Mouse (Mus musculus): Measurements from ENCODE around the gene Nkg7. TPM values are rescaled to one million over a fixed set of nuclear protein-coding genes. Genes with fewer than 3 reads are reported as not detected.

The Nkg7 gene
- polyA plus RNA-seq, 1 experiment from 2014 or later = 3.7 TPM

DNA sequence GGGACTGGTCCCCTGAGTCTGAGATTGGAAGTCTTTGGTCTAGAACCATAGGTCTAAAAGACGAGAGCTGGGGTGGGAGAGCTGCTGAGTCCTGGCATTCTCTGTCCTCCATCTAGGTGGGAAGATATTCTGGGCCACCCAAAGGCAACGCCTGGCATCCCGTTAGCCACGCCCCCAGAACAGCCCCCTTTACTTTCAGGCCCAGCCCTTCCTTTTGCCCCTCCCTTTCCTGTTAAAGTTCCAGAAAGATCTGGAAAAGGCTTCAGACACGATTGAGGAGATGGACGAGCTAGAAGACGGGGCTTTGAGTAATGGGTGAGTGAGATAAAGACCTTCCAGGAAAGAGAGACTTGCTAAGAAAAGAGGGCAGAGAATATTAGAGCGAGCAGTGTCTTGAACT lies 9.5 kb upstream of the Nkg7 start, which contains the start of gene Lim2:
Gene Lim2 (plus strand): TSS at position 265 of the 400 bp plus-strand sequence.
- H3K9me3 ChIP-seq = no peaks in the 10 kb centered on the region
- no peaks in the 10 kb centered on the region for H3K27me3 ChIP-seq (replicated peaks)
- no peak within 1 kb of the TSS for H3K4me2 ChIP-seq
- 82% methylated on average over 8 of the region's 8 CpGs for WGBS
- H3K4me3 ChIP-seq (replicated peaks) = no peak within 1 kb of the TSS
- H3K36me3 ChIP-seq = no peaks in the 10 kb centered on the region
- H3K27ac ChIP-seq = no peak within 1 kb of the TSS
- ATAC-seq (ENCODE audit: insufficient read depth, low FRiP score, low read depth) = no peak
- no peak within 1 kb of the TSS for H3K9ac ChIP-seq
- H3K4me1 ChIP-seq = no peaks in the 10 kb centered on the region

DNA sequence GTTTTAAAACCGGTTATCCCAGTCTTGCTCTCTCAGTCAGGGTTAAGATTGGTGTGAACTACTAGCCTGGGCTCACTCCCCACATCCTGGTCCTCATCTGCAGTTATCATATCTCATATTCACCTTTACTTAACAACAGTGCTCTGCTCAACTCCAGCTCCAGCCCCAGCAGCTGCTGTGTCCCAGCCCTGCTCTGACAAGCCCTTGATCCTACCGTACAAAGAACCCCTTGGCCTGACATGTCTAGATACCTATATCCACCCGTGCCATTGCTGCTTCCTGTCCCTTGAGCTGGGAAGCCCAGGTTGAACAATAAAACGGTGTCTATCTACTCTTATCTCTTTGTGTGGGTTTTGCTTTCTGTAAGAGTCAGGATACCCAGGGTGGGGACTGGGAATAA lies 7.4 kb upstream of the Nkg7 start:
- WGBS = 44% methylated on average over 4 of the region's 4 CpGs
- H3K27ac ChIP-seq = no peak overlapping the region
- ATAC-seq (ENCODE audit: insufficient read depth, low FRiP score, low read depth) = no peak

DNA sequence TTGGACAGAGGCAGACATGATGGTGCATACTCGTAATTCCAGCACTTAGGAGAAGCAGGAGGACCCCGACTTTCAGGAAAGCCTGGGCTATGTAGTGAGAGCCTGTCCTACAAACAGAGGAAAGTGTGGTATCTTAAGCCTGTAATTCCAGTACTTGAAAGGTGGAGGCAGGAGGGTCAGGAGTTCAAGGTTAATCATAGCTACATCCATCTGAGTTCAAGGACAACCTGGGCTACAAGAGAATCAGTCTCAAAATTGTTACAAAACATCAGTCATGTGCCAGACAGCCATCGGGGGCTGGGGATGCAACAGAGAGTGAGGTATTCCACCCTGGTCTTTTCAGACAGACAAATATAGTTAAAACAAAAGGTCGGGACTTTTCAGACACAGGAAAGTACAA lies 4.0 kb upstream of the Nkg7 start:
- H3K4me2 ChIP-seq = no peak overlapping the region
- no peaks in the 10 kb centered on the region for H3K4me1 ChIP-seq
- H3K9me3 ChIP-seq = no peaks in the 10 kb centered on the region
- H3K27me3 ChIP-seq (replicated peaks) = no peaks in the 10 kb centered on the region
- H3K4me3 ChIP-seq (replicated peaks) = no peak overlapping the region
- ATAC-seq (ENCODE audit: insufficient read depth, low FRiP score, low read depth) = no peak
- no peak overlapping the region for H3K9ac ChIP-seq
- no peaks in the 10 kb centered on the region for H3K36me3 ChIP-seq
- no peak overlapping the region for H3K27ac ChIP-seq
- 64% methylated on average over 4 of the region's 4 CpGs for WGBS

More for the DNA sequence above, 7.4 kb upstream of the Nkg7 start:
- H3K4me2 ChIP-seq = no peak overlapping the region
- H3K4me3 ChIP-seq (replicated peaks) = no peak overlapping the region
- H3K9me3 ChIP-seq = no peaks in the 10 kb centered on the region
- H3K4me1 ChIP-seq = no peaks in the 10 kb centered on the region
- no peaks in the 10 kb centered on the region for H3K27me3 ChIP-seq (replicated peaks)
- H3K9ac ChIP-seq = no peak overlapping the region
- H3K36me3 ChIP-seq = no peaks in the 10 kb centered on the region

DNA sequence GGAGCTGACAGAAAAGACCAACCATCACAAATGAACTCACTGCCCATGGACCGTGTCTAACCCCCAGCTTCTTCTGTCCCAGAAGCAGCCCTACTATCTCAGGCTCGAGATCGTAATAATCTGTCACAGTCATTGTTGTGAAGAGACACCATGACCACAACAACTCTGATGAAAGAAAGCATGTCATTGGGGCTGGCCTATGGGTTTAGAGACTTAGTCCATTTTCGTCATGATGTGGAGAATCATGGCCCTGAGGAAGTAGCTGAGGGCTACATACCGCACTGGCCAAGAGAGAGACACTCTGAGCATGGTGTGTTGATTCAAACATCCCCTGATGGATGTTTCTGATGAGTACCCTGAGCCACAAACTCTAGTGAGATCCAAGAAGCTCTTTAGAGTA lies 2.2 kb upstream of the Nkg7 start:
- H3K4me1 ChIP-seq = no peaks in the 10 kb centered on the region
- H3K9ac ChIP-seq = no peak overlapping the region
- H3K9me3 ChIP-seq = no peaks in the 10 kb centered on the region
- H3K4me2 ChIP-seq = no peak overlapping the region
- WGBS = 91% methylated on average over 5 of the region's 5 CpGs
- no peak overlapping the region for H3K4me3 ChIP-seq (replicated peaks)
- no peak for ATAC-seq (ENCODE audit: insufficient read depth, low FRiP score, low read depth)
- no peak overlapping the region for H3K27ac ChIP-seq
- H3K36me3 ChIP-seq = no peaks in the 10 kb centered on the region
- H3K27me3 ChIP-seq (replicated peaks) = no peaks in the 10 kb centered on the region

DNA sequence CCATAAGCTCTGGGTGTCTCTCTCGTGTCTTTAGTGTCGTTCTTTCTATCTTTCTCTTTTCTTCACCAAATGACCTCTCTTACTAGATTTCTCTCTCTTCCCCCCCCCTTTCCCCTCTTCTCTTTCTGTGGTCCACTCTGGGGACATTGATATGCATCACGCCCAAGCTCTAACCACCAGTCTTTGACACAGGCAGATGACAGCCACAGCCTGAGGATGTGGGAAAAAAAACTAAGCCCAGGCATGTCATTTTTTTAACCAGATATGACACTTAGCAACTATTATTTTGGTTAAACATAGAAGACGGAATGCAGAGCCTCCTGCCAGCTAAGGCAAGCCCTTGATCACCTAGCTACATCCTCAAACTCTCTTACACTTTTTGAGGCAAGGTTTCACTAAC lies 1.7 kb downstream of the Nkg7 start:
- H3K9ac ChIP-seq = no peak overlapping the region
- H3K4me3 ChIP-seq (replicated peaks) = no peak overlapping the region
- H3K27me3 ChIP-seq (replicated peaks) = no peaks in the 10 kb centered on the region
- H3K4me2 ChIP-seq = no peak overlapping the region
- H3K9me3 ChIP-seq = no peaks in the 10 kb centered on the region
- no peak overlapping the region for H3K27ac ChIP-seq
- H3K36me3 ChIP-seq = no peaks in the 10 kb centered on the region
- WGBS = 73% methylated on average over 4 of the region's 4 CpGs
- H3K4me1 ChIP-seq = peaks cover 4% of the 10 kb centered on the region
- no peak for ATAC-seq (ENCODE audit: insufficient read depth, low FRiP score, low read depth)

DNA sequence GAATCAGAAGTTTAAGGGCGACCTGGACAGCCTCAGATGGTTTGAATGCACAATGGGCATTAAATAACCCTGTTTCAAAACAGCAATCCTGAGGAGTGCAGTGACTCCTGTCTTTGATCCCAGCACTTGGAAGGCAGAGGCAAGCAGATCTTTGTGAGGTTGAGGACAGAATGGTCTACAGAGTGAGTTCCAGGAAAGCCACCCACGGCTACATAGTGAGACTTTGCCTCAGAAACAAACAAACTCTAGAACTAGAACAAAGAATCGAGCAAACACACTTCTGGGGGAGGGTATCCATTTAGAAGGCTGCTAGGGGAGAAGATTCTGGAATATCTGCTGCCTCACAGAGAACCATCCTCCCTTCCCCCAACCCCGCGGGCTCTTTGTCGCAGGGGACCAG lies 3.6 kb downstream of the Nkg7 start, which contains the start of gene Cldnd2:
Gene Cldnd2 (plus strand): TSS at position 301 of the 400 bp plus-strand sequence.
- Histone ChIP-seq H3K4me3 (replicated peaks) (no peak within 1 kb of the TSS), H3K36me3 (no peaks in the 10 kb centered on the region), H3K27ac (no peak within 1 kb of the TSS), H3K27me3 (replicated peaks) (no peaks in the 10 kb centered on the region), H3K4me2 (no peak within 1 kb of the TSS), H3K9me3 (no peaks in the 10 kb centered on the region), H3K9ac (no peak within 1 kb of the TSS), H3K4me1 (peaks cover 14% of the 10 kb centered on the region)
- WGBS = 77% methylated on average over 6 of the region's 6 CpGs
- no peak for ATAC-seq (ENCODE audit: insufficient read depth, low FRiP score, low read depth)

DNA sequence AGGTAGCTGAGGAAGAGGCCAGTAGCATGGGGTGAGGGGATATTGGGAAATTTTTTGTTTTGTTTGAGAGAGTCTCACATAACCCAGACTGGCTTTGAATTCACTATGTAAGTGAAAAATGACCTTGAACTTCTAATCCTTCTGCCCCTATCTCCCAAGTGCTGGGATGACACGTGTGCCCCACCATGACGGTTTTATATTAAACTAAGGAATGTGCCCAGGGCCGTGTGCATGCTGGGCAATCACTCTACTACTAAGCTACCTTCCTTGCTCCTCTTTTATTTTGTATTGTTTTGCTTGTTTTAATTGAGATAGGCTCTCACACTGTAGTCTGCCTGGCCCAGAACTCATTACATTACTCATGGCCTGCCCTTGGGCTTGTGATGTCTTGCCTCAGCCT lies 4.2 kb downstream of the Nkg7 start:
- H3K36me3 ChIP-seq = no peaks in the 10 kb centered on the region
- H3K4me3 ChIP-seq (replicated peaks) = no peak overlapping the region
- H3K9ac ChIP-seq = no peak overlapping the region
- peaks cover 14% of the 10 kb centered on the region for H3K4me1 ChIP-seq
- ATAC-seq (ENCODE audit: insufficient read depth, low FRiP score, low read depth) = no peak
- H3K27ac ChIP-seq = no peak overlapping the region
- H3K4me2 ChIP-seq = no peak overlapping the region
- H3K9me3 ChIP-seq = no peaks in the 10 kb centered on the region
- no peaks in the 10 kb centered on the region for H3K27me3 ChIP-seq (replicated peaks)
- 75% methylated on average over 3 of the region's 3 CpGs for WGBS

DNA sequence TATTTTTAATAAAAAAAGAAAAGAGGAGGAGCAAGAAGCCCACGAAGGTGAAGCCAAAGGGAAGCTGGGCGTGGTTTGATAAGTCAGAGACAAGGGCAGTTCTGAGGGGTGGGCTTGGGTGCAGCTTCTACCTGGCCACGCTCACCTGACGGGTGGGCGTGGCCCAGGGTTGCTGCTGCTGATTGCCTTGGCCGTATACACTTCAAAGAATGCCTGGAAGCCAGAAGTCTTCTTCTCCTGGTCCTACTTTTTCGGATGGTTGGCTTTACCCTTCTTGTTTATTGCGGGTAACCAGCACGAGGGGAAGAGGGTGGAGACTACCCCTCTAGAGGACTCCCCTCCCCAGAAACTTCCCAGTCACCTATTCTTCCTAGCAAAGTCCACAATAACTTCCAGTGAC lies 5.8 kb downstream of the Nkg7 start:
- H3K36me3 ChIP-seq = no peaks in the 10 kb centered on the region
- peak overlapping the region; percentile 89 for H3K4me2 ChIP-seq
- no peaks in the 10 kb centered on the region for H3K9me3 ChIP-seq
- H3K27me3 ChIP-seq (replicated peaks) = no peaks in the 10 kb centered on the region
- peak overlapping the region; percentile 100 for H3K27ac ChIP-seq
- ATAC-seq (ENCODE audit: insufficient read depth, low FRiP score, low read depth) = no peak
- peak overlapping the region; percentile 49; the same call in 1 of the 2 replicates for H3K9ac ChIP-seq
- WGBS = 12% methylated on average over 9 of the region's 9 CpGs
- peak overlapping the region; percentile 62 for H3K4me3 ChIP-seq (replicated peaks)
- peaks cover 14% of the 10 kb centered on the region for H3K4me1 ChIP-seq

DNA sequence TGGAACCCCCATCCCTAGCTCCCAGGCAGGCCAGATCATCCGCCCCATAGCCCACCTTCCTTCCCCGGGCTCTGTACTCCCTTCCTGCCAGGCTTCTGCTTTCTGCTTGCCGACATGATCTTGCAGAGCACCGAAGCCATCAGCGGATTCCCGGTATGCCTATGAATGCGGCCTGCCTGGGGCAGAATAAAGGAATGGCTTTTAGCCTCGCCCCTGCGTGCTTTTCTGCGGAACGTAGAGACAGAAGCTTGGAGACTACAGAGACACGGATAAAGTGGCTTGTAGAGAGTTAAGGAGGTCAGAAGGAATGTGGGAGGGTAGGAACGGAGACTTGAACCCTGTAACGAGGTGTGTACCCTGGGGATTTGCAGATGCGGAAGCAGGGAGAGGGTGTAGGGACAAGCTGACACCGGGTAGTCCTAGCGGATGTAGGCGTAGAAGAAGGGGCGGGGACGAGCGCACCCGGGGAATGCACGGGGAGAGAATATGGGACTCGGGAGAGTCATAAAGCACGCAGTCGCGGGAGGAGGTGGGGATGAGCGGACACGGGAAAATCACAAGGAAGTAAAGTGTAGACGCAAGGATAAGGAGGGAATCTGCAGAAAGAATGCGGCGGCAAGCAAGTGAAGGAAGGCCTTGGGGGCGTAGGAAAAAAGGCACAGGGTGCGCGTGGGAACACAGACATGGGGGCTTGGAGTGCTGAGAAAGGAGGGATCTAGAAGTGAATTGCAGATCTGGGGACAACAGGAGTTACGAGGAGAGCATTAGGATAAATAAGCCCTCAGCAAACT lies 6.4 kb downstream of the Nkg7 start:
- no peaks in the 10 kb centered on the region for H3K27me3 ChIP-seq (replicated peaks)
- WGBS = under 1% methylated on average over 36 of the region's 36 CpGs
- no peaks in the 10 kb centered on the region for H3K36me3 ChIP-seq
- H3K27ac ChIP-seq = peak overlapping the region; percentile 100
- ATAC-seq (ENCODE audit: insufficient read depth, low FRiP score, low read depth) = peak; percentile 89
- peak overlapping the region; percentile 89 for H3K4me2 ChIP-seq
- no peaks in the 10 kb centered on the region for H3K9me3 ChIP-seq
- H3K4me1 ChIP-seq = peaks cover 14% of the 10 kb centered on the region
- H3K4me3 ChIP-seq (replicated peaks) = peak overlapping the region; percentile 62
- H3K9ac ChIP-seq = peak overlapping the region; percentile 56; the same call in 1 of the 2 replicates

DNA sequence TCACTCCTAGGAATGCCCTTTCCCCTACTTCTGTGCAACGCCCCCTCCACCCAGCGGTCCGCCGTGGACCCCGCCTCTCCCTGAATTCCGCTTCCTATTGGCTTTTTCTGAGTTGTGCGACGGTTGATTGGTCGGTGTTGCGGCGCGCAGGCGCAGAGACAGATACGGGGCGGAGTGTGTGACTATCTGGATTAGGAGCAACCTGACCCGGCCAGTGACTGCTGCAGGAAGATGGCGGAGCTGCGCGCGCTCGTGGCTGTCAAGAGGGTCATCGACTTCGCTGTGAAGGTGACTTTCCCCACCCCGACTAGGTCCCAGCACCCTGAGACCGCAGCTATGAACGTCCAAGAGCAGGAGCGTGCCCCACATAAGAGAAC lies 7.0 kb downstream of the Nkg7 start, which contains the start of the genes Etfb and Gm45233:
Gene Etfb (plus strand): TSS at position 167 of the 377 bp plus-strand sequence.
Gene Gm45233 (plus strand): TSS at position 212 of the 377 bp plus-strand sequence.
- WGBS = under 1% methylated on average over 27 of the region's 27 CpGs

DNA sequence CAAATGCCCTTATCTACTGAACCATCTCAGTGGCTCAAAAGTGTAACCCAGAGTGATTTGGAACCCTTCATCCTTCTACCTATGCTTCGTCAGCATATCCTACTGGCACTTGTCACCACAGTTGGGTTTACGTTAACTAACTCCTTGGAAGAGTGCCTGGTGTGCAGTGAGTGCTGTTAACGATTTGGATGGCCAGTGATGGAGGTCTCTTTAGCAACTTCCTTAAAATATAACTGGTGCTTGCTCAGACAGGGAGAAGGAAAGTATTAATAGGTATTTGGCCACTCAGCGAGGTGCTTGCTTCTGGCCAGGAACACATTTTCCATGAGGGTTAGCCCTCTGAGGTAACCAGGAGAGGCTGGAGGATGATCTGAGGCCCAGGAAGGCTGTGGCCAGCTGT lies 10.9 kb downstream of the Nkg7 start:
- no peak overlapping the region for H3K4me3 ChIP-seq (replicated peaks)
- 72% methylated on average over 4 of the region's 4 CpGs for WGBS
- H3K9me3 ChIP-seq = no peaks in the 10 kb centered on the region
- no peak overlapping the region for H3K27ac ChIP-seq
- ATAC-seq (ENCODE audit: insufficient read depth, low FRiP score, low read depth) = no peak
- H3K36me3 ChIP-seq = peaks cover under 1% of the 10 kb centered on the region; the same call in 1 of the 2 replicates
- no peak overlapping the region for H3K4me2 ChIP-seq
- no peaks in the 10 kb centered on the region for H3K27me3 ChIP-seq (replicated peaks)
- peaks cover 10% of the 10 kb centered on the region; the same call in 1 of the 2 replicates for H3K4me1 ChIP-seq
- no peak overlapping the region for H3K9ac ChIP-seq

More for the DNA sequence above, 7.0 kb downstream of the Nkg7 start, which contains the start of the genes Etfb and Gm45233:
- Histone ChIP-seq H3K27ac (peak within 1 kb of the TSS; percentile 100), H3K27me3 (replicated peaks) (no peaks in the 10 kb centered on the region), H3K9ac (peak within 1 kb of the TSS; percentile 56; the same call in 1 of the 2 replicates), H3K4me2 (peak within 1 kb of the TSS; percentile 89), H3K4me3 (replicated peaks) (peak within 1 kb of the TSS; percentile 62), H3K9me3 (no peaks in the 10 kb centered on the region), H3K36me3 (no peaks in the 10 kb centered on the region), H3K4me1 (peaks cover 14% of the 10 kb centered on the region)
- peak; percentile 97 for ATAC-seq (ENCODE audit: insufficient read depth, low FRiP score, low read depth)

DNA sequence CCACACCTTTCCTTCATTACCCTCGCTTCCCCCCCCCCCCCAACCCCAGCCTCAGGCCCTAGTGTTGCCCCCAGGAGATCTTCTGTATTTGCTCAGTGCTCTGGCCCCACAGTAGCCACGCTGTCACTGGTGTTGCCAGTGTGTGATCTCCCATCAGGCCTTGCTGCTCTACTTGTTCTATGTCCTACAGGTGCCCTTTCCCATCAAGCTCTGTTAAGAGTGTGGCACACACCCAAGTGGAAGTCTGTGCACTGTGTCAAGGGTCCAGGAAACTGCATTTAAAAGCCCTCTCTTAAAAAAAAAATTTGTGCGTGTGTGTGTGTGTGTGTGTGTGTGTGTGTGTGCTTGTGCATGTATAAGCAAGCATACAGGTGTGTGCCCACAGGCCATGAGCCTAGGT lies 11.4 kb downstream of the Nkg7 start:
- Histone ChIP-seq H3K27me3 (replicated peaks) (no peaks in the 10 kb centered on the region), H3K4me2 (no peak overlapping the region), H3K36me3 (peaks cover 5% of the 10 kb centered on the region; the same call in 1 of the 2 replicates), H3K9me3 (no peaks in the 10 kb centered on the region), H3K4me1 (peaks cover 10% of the 10 kb centered on the region; the same call in 1 of the 2 replicates), H3K27ac (no peak overlapping the region), H3K4me3 (replicated peaks) (no peak overlapping the region), H3K9ac (no peak overlapping the region)
- no peak for ATAC-seq (ENCODE audit: insufficient read depth, low FRiP score, low read depth)
- 77% methylated on average over 3 of the region's 3 CpGs for WGBS
